Mouse (Mus musculus) common myeloid progenitor, adult 5-6 weeks (primary cell): Measurements from ENCODE around the gene Cckbr. TPM values are rescaled to one million over a fixed set of nuclear protein-coding genes. Genes with fewer than 3 reads are reported as not detected.
A peak's percentile ranks its signal among the peaks of the same experiment; 100 is the strongest.
"Not testable (repeated sequence)": the region's sequence is repeated elsewhere in the genome, so short reads cannot be mapped to it uniquely, and the experiment has no call there.

Experiments
- ATAC-seq: replicated peaks from 2 replicates; pipeline ENCODE4 v1.8.0; 2016; ENCODE audit warnings: low read depth, mild to moderate bottlenecking, moderate TSS enrichment, inconsistent platforms; ENCODE audit not compliant: poor library complexity, severe bottlenecking
- total RNA-seq: library from RNA; stranded (forward); fragments of 200-1000, 187-1606 nt; gene quantifications from 2 replicates; pipeline ENCODE4 v1.2.3, GENCODE M21; 2017

The Cckbr gene
- total RNA-seq, 1 experiment from 2014 or later, result not detected

- no peak for ATAC-seq
These were observed 8.3 kb downstream of the Cckbr start for GRCm38 (mm10) chr7:105433859-105434258.

GRCm38 (mm10) chr7:105434798-105435197, 9.3 kb downstream of the Cckbr start:
- no peak for ATAC-seq

- ATAC-seq, result no peak
These were observed 12.6 kb downstream of the Cckbr start for GRCm38 (mm10) chr7:105437979-105438772.

DNA sequence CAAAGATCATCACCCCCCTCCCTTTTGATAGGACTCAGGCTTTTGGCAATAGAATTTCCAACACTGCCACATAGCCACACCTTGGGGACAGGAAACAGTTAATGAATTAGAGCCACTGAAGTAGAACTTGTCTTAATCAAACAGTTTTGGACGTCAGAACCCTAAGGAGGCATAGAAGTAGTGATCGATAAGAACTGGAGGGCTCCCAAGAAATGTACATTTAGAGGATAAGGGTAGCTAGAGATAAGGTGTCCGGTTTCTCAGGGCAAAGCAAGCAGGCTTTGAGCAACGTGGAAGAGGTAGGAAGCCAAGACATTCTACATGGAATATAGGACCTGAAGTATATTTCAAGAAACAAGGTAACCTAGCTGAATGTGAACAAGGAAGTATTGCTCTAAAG, 15.9 kb downstream of the Cckbr start:
- no peak for ATAC-seq

DNA sequence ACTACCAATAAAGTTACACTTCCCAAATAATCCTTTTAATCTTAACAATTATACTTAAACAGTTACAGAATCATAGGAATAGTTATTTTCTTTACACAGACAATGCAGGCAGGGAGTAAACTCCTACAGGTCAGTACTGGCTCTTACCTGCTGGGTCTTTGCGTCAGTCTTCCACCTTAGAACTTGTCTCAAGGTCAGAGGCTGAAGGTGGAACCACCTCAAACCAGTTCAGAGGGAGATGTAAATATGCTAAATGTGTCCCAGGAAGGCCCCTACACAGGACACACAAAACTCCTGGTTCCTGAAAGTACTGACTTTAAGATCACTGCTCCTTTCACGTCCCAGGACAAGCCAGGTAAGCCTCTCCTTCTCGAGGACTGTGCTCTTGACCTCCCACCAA, 19.5 kb downstream of the Cckbr start:
- no peak for ATAC-seq

DNA sequence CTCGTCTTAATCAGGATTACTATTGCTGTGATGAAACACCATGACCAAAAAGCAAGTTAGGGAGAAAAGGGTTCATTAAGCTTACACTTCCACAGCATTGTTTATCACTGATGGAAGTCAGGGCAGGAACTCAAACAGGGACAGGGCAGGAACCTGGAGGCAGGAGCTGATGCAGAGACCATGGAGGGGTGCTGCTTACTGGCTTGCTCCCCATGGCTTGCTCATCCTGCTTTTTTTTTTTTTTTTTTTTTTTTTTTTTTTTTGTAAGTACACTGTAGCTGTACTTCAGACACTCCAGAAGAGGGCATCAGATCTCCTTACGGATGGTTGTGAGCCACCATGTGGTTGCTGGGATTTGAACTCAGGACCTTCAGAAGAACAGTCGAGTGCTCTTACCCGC, 27.8 kb downstream of the Cckbr start:
- ATAC-seq, result not testable (repeated sequence)

- ATAC-seq, result no peak
These were observed 33.0 kb downstream of the Cckbr start for GRCm38 (mm10) chr7:105458546-105458945.

- not testable (repeated sequence) for ATAC-seq
These were observed 40.0 kb downstream of the Cckbr start for GRCm38 (mm10) chr7:105465505-105465904.

- no peak for ATAC-seq
These were observed 47.1 kb downstream of the Cckbr start for GRCm38 (mm10) chr7:105472607-105473006.

DNA sequence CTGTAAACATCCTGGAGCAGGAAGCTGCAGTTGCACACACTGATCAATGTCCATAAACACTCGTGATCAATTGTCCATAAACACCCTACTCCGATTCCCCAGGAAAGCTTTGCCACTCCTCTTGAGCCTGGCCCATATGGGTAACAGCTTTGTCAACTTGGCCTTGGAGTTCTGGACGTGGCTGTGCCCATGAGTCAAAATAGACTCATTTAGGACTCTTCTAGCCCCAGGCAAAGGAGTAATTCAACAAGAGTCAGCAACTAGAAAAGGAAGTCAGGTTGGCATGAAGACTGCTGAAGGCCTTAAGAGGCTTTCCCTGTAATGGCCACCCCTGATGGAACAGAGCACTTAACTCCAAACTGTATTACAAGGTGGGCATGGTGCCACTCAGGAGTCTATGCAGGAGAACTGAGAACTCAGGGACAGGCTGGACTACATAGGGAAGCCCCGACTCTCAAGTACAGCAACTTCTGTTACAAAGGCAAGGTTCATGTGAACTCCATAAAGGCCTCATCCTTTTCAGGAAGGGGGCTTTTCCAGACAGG, 49.3 kb downstream of the Cckbr start:
- ATAC-seq, result no peak

DNA sequence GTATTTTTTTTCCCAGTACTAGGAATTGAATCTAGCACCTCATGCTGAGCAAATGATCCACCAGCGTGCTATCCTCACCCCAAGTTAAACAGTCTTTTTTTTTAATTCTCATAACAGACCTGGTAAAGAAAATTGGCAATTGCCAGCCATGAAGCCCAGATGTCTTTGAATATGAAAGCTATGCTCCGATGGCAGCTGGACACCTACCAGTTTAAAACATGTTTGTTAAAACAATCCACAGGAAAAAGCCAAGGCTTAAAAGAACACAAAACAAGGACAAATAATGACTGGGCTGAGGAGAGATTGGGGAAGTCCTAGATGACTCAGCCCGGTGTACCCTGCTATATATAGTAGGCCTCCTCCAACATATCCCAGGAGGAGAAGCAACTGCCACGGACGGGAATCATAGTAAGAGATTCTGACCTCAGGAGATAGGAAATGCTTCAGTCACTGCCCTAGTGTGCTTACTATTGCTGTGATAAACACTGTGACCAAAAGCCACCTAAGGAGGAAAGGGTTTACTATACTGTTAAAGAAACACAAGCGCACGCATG, 49.9 kb downstream of the Cckbr start:
- 0 out of 2 replicates have a peak, but pooled peaks have one; percentile 20 for ATAC-seq

DNA sequence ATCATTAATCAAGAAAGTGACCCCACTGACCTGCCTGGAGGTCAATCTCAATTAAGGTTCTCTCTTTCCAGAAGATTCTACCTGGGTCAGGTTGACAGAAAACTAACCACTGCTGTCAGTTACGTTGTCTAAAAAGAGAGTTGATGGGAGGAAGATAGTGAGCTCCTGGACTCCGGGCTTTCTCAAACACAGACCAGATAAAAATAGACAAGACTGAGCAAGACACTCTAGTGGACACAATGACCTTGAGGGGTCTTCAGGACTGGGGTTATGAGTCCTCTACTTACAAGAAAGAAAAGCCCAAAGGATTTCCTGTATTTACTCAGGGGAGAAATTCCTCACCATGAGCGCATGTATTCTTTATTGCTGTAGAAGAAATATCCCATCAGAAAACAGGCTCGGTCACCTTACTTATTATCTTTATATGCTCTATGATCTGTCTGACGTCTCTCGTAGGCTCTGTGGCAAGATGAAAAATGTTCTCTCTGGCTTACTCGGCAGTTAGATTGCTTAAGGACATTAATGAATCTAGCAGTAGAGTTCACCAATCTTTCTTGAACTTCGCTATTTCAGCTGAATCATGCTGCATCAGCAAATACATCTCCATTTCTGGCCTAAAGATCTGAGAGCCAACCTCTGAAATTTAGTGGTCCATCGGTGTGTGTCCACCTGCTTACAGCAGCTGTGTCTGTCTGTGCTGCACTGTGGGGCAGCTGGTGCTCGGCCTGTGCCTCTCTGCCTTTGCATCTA, 51.3 kb downstream of the Cckbr start:
- no peak for ATAC-seq

DNA sequence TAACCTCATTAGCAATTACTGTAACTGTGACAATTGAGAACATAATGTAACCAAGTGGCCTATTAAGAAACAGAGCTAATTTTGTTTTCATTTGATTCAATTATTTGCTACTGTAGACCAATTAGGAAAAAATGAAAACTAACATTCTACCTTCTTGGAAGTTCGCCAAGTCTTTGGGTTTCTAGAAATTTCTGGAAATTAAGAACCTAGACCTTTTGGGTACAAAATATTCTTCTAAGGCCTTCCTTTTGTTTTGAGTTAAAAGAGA, 51.8 kb downstream of the Cckbr start:
- no peak for ATAC-seq

DNA sequence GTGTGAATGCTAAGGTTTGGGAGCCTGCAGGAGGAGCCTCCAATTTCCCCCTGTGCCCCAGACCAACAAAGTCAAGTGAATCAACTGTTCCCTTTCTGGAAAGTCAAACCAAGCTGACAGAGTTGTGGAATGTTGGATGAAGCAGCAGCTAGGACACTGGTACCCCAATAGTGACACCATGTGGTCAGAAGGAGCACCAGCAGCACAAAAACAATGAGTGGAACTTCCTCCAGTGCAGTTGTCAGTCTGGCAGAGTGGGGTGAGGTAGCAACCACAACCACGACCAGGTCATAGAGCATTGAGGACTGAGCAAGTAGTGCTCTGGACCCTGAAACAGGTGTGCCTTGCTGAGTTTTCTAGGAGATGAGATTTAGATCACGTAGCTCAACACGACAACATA, 52.3 kb downstream of the Cckbr start:
- ATAC-seq, result peak; percentile 89

GRCm38 (mm10) chr7:105478344-105478743, 52.8 kb downstream of the Cckbr start:
- no peak for ATAC-seq

DNA sequence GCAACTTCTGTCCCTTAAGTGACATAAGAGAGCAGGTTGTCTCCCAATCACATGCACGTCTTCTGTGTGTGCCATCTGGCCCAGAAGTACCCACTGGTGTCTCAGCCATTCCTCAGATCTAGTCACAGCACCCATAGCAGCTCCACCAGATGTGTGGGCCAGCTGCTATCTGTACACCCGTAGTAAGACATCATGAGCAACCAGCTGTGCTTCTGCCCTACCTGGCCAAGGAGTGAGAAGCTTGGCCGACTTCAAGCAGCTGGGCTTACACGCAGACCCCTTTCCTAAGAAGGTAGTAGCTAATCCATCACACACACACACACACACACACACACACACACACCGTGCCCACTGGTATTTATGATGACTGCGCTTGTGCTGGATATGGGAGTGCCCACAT, 53.7 kb downstream of the Cckbr start:
- ATAC-seq, result no peak

GRCm38 (mm10) chr7:105480081-105480480, 54.5 kb downstream of the Cckbr start:
- ATAC-seq, result no peak

GRCm38 (mm10) chr7:105480561-105481504, 55.3 kb downstream of the Cckbr start:
- ATAC-seq, result no peak

DNA sequence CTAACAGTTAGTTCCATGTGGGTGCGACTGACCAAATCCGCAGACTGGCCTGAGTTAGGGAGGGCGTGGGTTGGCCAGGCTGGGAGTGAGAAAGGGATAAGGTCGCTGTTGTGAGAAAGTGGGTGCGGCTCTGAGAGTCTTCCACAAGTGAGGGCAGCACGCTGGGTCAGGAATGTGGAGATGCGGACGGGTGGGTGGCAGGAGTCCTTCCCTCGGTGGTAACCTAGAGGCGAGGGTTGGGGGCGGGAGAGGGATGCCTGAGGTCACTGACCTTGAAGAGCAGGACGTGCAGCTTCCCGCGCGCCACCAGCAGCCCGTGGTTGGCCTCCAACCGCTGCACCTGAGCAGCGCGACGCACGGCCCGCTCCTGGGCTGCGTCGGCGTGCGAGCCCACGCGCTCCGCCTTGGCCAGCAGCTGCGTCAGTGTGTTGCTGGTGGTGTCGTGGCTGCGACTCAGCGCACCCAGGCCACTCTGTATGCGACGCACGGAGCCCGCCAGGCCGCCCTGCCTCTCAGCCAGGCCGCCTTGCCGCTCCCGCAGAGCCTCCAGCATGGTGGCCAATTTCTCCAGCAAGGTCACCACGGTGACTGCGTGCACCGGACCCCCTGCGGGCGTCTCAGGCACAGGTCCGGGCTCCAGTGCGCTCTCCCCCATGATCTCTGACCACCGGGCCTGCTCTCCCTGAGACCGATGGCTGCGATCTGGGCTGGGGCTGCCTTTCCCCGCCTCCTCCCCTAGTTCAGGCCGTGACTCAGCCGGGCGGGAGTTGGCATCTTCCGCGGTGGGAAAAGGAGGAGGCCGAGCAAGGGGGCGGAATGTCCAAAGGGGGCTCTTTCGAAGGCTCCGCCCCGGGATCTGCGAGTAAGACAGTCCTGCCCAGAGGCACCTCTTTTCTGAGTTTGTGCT, 56.2 kb downstream of the Cckbr start, which contains the start of gene Cavin3:
Cavin3 (minus strand) TSS at position 796 of the 907 bp plus-strand sequence.
- ATAC-seq, result peak; percentile 64
